ENCODE assay signal across 41 mouse cellular contexts in the genomic region with DNA sequence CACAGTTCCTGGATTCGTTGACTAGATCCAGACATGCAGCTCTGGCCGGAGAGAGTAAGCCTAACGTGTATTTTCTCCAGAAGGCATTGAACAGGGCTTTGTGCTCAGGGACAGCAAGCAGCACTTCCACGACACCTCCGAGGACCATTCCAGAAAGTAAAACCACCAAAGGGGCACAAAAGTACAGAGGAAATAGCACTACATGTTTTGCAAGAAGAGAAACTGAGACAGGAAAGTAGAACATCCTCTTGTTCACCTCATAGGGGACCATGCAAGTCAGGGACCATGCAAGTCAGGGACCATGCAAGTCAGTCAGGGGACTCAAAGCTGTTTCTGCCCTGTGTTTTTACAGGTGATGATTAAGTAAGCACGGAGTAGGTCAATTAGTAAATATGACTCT. TPM values are rescaled to one million over a fixed set of nuclear protein-coding genes. Genes with fewer than 3 reads are reported as not detected.
"Had no signal": no experiment of that assay in that cellular context is flagged by ENCODE, and none has a peak within 500 bp of the region (broad histone marks: within the 10 kb centered on the region; RNA-seq: fewer than 3 reads in every experiment).

No protein-coding gene starts in this region.

- H3K9me3 ChIP-seq: heart, embryonic 13.5 days; heart, embryonic 15.5 days; hindbrain, embryonic 13.5 days; hindbrain, embryonic 15.5 days; kidney, embryonic 15.5 days; limb, embryonic 10.5 days; limb, embryonic 12.5 days had no signal

- H3K4me3 ChIP-seq: gastrocnemius, adult 2 months; heart, adult 2 months; heart, embryonic 13.5 days; heart, embryonic 15.5 days; hindbrain, embryonic 13.5 days; hindbrain, embryonic 15.5 days; kidney, embryonic 15.5 days; limb, embryonic 10.5 days; limb, embryonic 12.5 days had no signal

- H3K27me3 ChIP-seq: heart, embryonic 15.5 days; hindbrain, embryonic 13.5 days; hindbrain, embryonic 15.5 days; kidney, embryonic 15.5 days; limb, embryonic 12.5 days had no signal

- H3K4me1 ChIP-seq: hindbrain, embryonic 15.5 days; kidney, embryonic 15.5 days; limb, embryonic 12.5 days had no signal

- H3K4me2 ChIP-seq: heart, embryonic 11.5 days; heart, embryonic 13.5 days; heart, embryonic 15.5 days; hindbrain, embryonic 13.5 days; hindbrain, embryonic 15.5 days; kidney, embryonic 15.5 days; limb, embryonic 12.5 days had no signal

- H3K36me3 ChIP-seq: heart, embryonic 13.5 days; heart, embryonic 15.5 days; hindbrain, embryonic 13.5 days; hindbrain, embryonic 15.5 days; kidney, embryonic 15.5 days; limb, embryonic 10.5 days; limb, embryonic 12.5 days had no signal

- H3K27ac ChIP-seq: gastrocnemius, adult 2 months; heart, adult 2 months; heart, embryonic 13.5 days; heart, embryonic 15.5 days; hindbrain, embryonic 13.5 days; hindbrain, embryonic 15.5 days; hindbrain, postnatal 0 days; kidney, embryonic 15.5 days; kidney, postnatal 0 days; limb, embryonic 10.5 days; limb, embryonic 12.5 days had no signal

- H3K9ac ChIP-seq: heart, embryonic 13.5 days; heart, embryonic 15.5 days; hindbrain, embryonic 13.5 days; hindbrain, embryonic 15.5 days; kidney, embryonic 15.5 days; limb, embryonic 12.5 days had no signal

- ATAC-seq: hindbrain, postnatal 0 days; intestine, embryonic 16.5 days had no signal

- DNase-seq: gastrocnemius, adult 2 months; gastrocnemius, postnatal 10 days; gastrocnemius, postnatal 25 days; heart, adult 11 months; heart, adult 2 months; heart, postnatal 14 days; heart, postnatal 36 days; kidney, adult 11 months; kidney, adult 2 months; kidney, adult 9 months; kidney, postnatal 14 days; kidney, postnatal 36 days; layer of hippocampus, adult 9-11 months; layer of hippocampus, postnatal 36 days; liver had no signal

RNA-seq across cellular contexts. Expression of a gene that starts 58.8 kb away (rescaled TPM):
- total RNA-seq: gastrocnemius, adult 2 months; gastrocnemius, postnatal 10 days; gastrocnemius, postnatal 25 days; gastrocnemius, postnatal 4 days; heart, adult 2 months; heart, postnatal 14 days; heart, postnatal 36 days; hematopoietic stem cell, adult 5-6 weeks; hindbrain, postnatal 0 days; layer of hippocampus, adult 18-20 months; layer of hippocampus, adult 8-10 months; layer of hippocampus, postnatal 14 days; layer of hippocampus, postnatal 36 days; left cerebral cortex, adult 18-20 months; left cerebral cortex, adult 8-10 months; left cerebral cortex, postnatal 10 days; left cerebral cortex, postnatal 36 days had no signal
- polyA plus RNA-seq: frontal cortex, adult 2 months; heart, adult 2 months; heart, embryonic 11.5 days; heart, embryonic 13.5 days; heart, embryonic 15.5 days; heart, postnatal 0 days; hindbrain, embryonic 11.5 days; hindbrain, embryonic 13.5 days; hindbrain, embryonic 15.5 days; hindbrain, postnatal 0 days; intestine, embryonic 14.5 days; intestine, embryonic 16.5 days; kidney, adult 2 months; kidney, embryonic 15.5 days; kidney, postnatal 0 days; large intestine, adult 2 months; limb, embryonic 10.5 days; limb, embryonic 12.5 days; limb, embryonic 14.5 days had no signal
